Mouse (Mus musculus) kidney, embryonic 16.5 days (tissue): Measurements from ENCODE around the gene Nmur1. TPM values are rescaled to one million over a fixed set of nuclear protein-coding genes. Genes with fewer than 3 reads are reported as not detected.
A peak's percentile ranks its signal among the peaks of the same experiment; 100 is the strongest.

Source experiments
- ATAC-seq: fragments of 200-750 bp; cut with Nextera tagmentation; 2 replicates; pipeline ENCODE4 v1.8.0; 2017; ENCODE audit warnings: moderate TSS enrichment; ENCODE audit not compliant: low FRiP score, low TSS enrichment
- H3K27ac ChIP-seq: fragments of 300-500 bp; sonication (generic); 2 replicates; pipeline ENCODE4 v1.5.1; 2014; ENCODE audit warnings: low read length
- H3K27me3 ChIP-seq: fragments of 300-500 bp; sonication (generic); 2 replicates; pipeline ENCODE4 v1.6.1; 2014; ENCODE audit warnings: low read length, control low read depth, mixed read lengths; ENCODE audit not compliant: insufficient read depth
- H3K36me3 ChIP-seq: fragments of 300-500 bp; sonication (generic); 2 replicates; pipeline ENCODE4 v1.6.1; 2014; ENCODE audit warnings: low read length, control low read depth, mixed read lengths; ENCODE audit not compliant: insufficient read depth
- H3K4me1 ChIP-seq: fragments of 300-500 bp; sonication (generic); 2 replicates; pipeline ENCODE4 v1.6.1; 2014; ENCODE audit warnings: low read length, control low read depth, mixed read lengths; ENCODE audit not compliant: insufficient read depth
- H3K4me2 ChIP-seq: fragments of 300-500 bp; sonication (generic); replicated peaks from 2 replicates; pipeline ENCODE4 v1.6.1; 2014; ENCODE audit warnings: low read depth, low read length
- H3K4me3 ChIP-seq: fragments of 300-500 bp; sonication (generic); 2 replicates; pipeline ENCODE4 v1.5.1; 2014; ENCODE audit warnings: mild to moderate bottlenecking, low read length
- H3K9ac ChIP-seq: fragments of 300-500 bp; sonication (generic); replicated peaks from 2 replicates; pipeline ENCODE4 v1.6.1; 2014; ENCODE audit warnings: low read length
- H3K9me3 ChIP-seq: fragments of 300-500 bp; sonication (generic); 2 replicates; pipeline ENCODE4 v1.6.1; 2016; ENCODE audit warnings: low read length, control low read depth
- WGBS: fragments of 180-500 bp; shearing (Covaris S2); extraction: QIAGEN DNeasy Blood & Tissue Kit; methylation state at CpG from one replicate; pipeline ENCODE4 v1.1.7; 2014; 5-methylcytosine and 5-hydroxymethylcytosine counted together
- polyA plus RNA-seq: library from polyadenylated mRNA; unstranded; fragments of >200 nt; fragmentation: Nextera tagmentation; extraction: Ambion mirVana; gene quantifications from 2 replicates; pipeline ENCODE4 v1.2.1, GENCODE M21; 2015

Nmur1 gene
- polyA plus RNA-seq, 1 experiment from 2014 or later, result 0.12 TPM

DNA sequence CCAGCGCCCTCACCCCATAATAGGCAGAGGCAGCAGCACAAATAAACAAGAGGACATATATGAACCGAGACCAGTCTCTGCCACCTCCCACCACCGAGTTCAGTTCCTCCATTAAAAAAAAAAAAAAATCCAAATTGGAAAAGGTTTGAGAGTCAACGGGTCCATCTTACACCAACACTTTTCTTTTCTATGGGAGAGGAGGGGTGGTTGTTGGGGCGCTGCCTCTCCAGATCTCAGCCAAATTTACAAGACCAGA is 15.6 kb upstream of the Nmur1 start:
- no peaks in the 10 kb centered on the region for H3K36me3 ChIP-seq
- no peaks in the 10 kb centered on the region for H3K27me3 ChIP-seq
- H3K9me3 ChIP-seq, result no peaks in the 10 kb centered on the region
- H3K4me2 ChIP-seq, result peak overlapping the region; percentile 75
- H3K9ac ChIP-seq, result peak overlapping the region; percentile 94
- WGBS, result 0% methylated on average over 5 of the region's 5 CpGs
- ATAC-seq, result no peak
- peaks cover 42% of the 10 kb centered on the region for H3K4me1 ChIP-seq
- peak overlapping the region; percentile 99 for H3K27ac ChIP-seq
- peak overlapping the region; percentile 48 for H3K4me3 ChIP-seq

- WGBS, result under 1% methylated on average over 24 of the region's 29 CpGs
- Histone ChIP-seq H3K9me3 (no peaks in the 10 kb centered on the region), H3K27me3 (no peaks in the 10 kb centered on the region), H3K4me2 (peak overlapping the region; percentile 75), H3K36me3 (no peaks in the 10 kb centered on the region), H3K9ac (peak overlapping the region; percentile 94), H3K4me3 (peak overlapping the region; percentile 48), H3K4me1 (peaks cover 44% of the 10 kb centered on the region), H3K27ac (peak overlapping the region; percentile 99)
- ATAC-seq, result peak; percentile 49
Observed at GRCm38 (mm10) chr1:86440887-86441723, 15.1 kb upstream of the Nmur1 start.

- Histone ChIP-seq H3K27ac (peak overlapping the region; percentile 99), H3K4me2 (peak overlapping the region; percentile 75), H3K27me3 (no peaks in the 10 kb centered on the region), H3K9ac (peak overlapping the region; percentile 94), H3K36me3 (no peaks in the 10 kb centered on the region), H3K9me3 (no peaks in the 10 kb centered on the region), H3K4me1 (peaks cover 52% of the 10 kb centered on the region), H3K4me3 (peak overlapping the region; percentile 43)
- 5% methylated on average over 18 of the region's 18 CpGs for WGBS
- peak; percentile 80 for ATAC-seq
Observed at GRCm38 (mm10) chr1:86440171-86440886, 14.3 kb upstream of the Nmur1 start.

GRCm38 (mm10) chr1:86439487-86440170 is 13.6 kb upstream of the Nmur1 start:
- no peaks in the 10 kb centered on the region for H3K36me3 ChIP-seq
- H3K9ac ChIP-seq, result peak overlapping the region; percentile 13
- H3K4me1 ChIP-seq, result peaks cover 59% of the 10 kb centered on the region
- H3K9me3 ChIP-seq, result no peaks in the 10 kb centered on the region
- H3K27ac ChIP-seq, result no peak overlapping the region
- no peak overlapping the region for H3K4me3 ChIP-seq
- H3K27me3 ChIP-seq, result no peaks in the 10 kb centered on the region
- H3K4me2 ChIP-seq, result no peak overlapping the region
- WGBS, result 35% methylated on average over 8 of the region's 8 CpGs
- no peak for ATAC-seq

DNA sequence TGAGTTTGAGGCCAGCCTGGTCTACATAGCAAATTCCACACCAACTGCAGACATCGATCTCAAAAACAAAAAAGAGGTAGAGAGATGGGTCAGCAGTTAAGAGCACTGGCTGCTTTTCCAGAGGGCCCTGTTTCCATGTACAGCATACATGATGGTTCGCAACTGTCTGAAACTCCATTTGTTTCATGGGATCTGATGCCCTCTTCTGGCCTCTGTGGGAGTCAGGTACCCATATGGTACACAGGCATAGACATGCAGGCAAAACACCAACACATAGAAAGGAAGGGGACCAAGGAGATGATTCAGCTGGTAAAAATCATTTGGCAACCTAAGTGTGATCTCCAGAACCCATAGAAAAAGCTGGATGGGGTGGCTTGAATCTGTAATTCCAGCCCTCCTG is 12.5 kb upstream of the Nmur1 start:
- 77% methylated on average over 2 of the region's 2 CpGs for WGBS
- no peak overlapping the region for H3K4me3 ChIP-seq
- no peaks in the 10 kb centered on the region for H3K27me3 ChIP-seq
- H3K27ac ChIP-seq, result no peak overlapping the region
- H3K4me1 ChIP-seq, result peaks cover 56% of the 10 kb centered on the region
- H3K4me2 ChIP-seq, result no peak overlapping the region
- H3K9me3 ChIP-seq, result no peaks in the 10 kb centered on the region
- H3K9ac ChIP-seq, result no peak overlapping the region
- no peak for ATAC-seq
- H3K36me3 ChIP-seq, result no peaks in the 10 kb centered on the region

DNA sequence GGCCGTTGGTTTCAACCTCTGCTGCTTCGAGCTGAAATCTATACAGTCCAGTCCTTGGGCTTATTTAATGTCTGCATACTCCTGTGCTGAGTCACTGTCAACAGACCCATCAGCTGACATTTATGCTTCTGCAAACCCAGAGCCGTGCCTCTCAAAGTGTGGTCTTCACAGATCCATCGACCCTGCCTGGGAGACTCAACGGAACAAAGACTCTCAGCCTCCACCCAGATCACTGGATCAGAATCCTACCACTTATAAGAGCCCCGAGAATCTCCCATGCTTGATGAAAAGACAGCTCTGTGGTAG is 11.9 kb upstream of the Nmur1 start:
- Histone ChIP-seq H3K4me3 (no peak overlapping the region), H3K4me2 (no peak overlapping the region), H3K27me3 (no peaks in the 10 kb centered on the region), H3K4me1 (peaks cover 54% of the 10 kb centered on the region), H3K9ac (no peak overlapping the region), H3K9me3 (no peaks in the 10 kb centered on the region), H3K27ac (0 out of 2 replicates have a peak overlapping the region, but pooled peaks have one; percentile 41), H3K36me3 (no peaks in the 10 kb centered on the region)
- 52% methylated on average over 6 of the region's 6 CpGs for WGBS
- no peak for ATAC-seq

DNA sequence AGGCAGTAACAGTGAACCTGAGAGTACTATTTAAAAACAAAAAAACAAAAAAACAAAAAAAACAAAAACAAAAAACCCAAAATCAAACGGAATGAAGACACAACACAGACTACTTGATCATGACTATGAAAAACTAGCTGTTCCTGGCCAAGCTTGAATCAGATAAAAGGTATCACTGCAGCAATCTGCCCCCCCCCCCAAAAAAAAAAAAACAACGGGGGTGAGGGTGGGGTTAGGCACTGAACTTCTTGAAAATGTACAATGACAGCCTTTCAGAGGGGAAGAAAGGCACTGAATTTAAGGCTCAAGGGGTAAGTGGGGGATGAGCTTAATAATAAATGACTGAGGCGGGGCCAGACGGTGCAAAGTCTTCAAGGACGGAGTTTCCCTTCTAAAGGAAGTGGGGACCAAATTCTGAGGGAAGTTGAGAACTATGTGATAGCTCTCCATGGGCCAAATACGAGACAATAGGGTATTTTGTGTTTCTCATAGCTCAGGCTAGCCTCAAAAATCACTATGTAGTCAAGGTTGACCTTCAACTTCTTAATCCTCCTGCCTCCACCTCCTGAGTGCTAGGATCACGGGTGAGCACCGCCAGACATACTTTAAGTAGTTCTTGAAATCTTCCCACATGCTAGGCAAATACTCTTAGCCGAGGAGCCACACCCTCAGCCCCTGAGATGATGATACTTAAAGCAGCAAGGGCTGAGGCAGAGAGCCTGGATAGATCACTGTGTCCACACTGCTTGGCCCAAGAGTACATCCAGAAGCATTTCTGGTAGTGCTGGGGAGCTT is 11.4 kb upstream of the Nmur1 start:
- no peak overlapping the region for H3K4me2 ChIP-seq
- H3K27me3 ChIP-seq, result no peaks in the 10 kb centered on the region
- no peaks in the 10 kb centered on the region for H3K9me3 ChIP-seq
- H3K4me3 ChIP-seq, result no peak overlapping the region
- 0 out of 2 replicates have a peak overlapping the region, but pooled peaks have one; percentile 41 for H3K27ac ChIP-seq
- 62% methylated on average over 9 of the region's 9 CpGs for WGBS
- no peak for ATAC-seq
- no peaks in the 10 kb centered on the region for H3K36me3 ChIP-seq
- peaks cover 51% of the 10 kb centered on the region for H3K4me1 ChIP-seq
- no peak overlapping the region; the same call in 1 of the 2 replicates for H3K9ac ChIP-seq

DNA sequence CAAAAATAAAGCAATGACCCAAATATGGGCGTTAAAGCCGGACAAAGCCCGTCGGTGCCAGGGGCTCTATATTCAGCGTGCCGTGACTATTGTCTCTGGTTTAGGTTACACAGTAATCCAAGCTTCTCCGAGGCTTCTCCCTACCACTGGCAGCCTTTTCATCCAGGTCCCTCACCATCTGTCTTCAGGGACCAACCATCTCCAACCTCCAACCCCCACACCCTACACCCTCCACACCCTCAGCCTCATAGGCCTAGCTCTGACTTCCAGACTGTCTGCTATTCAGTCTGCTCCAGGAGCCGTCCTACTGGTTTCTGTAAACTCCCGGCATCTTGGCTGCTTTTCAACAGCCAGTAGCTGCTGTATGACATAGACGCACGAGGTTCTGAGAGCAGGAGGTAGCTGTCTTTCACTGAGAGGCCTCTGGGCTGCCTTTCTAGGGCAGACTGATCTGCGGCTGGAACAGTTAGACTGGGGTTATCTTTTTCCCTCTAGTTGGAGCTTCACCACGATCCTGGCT is 9.3 kb upstream of the Nmur1 start:
- peak; percentile 36 for ATAC-seq
- H3K27me3 ChIP-seq, result no peaks in the 10 kb centered on the region
- peak overlapping the region; percentile 84 for H3K4me2 ChIP-seq
- peak overlapping the region; percentile 94 for H3K9ac ChIP-seq
- peak overlapping the region; percentile 99 for H3K27ac ChIP-seq
- no peaks in the 10 kb centered on the region for H3K9me3 ChIP-seq
- WGBS, result 18% methylated on average over 13 of the region's 13 CpGs
- no peak overlapping the region for H3K4me3 ChIP-seq
- no peaks in the 10 kb centered on the region for H3K36me3 ChIP-seq
- peaks cover 48% of the 10 kb centered on the region for H3K4me1 ChIP-seq

- 3% methylated on average over 45 of the region's 46 CpGs for WGBS
- ATAC-seq, result peak; percentile 93
- Histone ChIP-seq H3K9me3 (no peaks in the 10 kb centered on the region), H3K4me3 (peak overlapping the region; percentile 55), H3K27me3 (no peaks in the 10 kb centered on the region), H3K4me1 (peaks cover 40% of the 10 kb centered on the region), H3K27ac (peak overlapping the region; percentile 99), H3K36me3 (no peaks in the 10 kb centered on the region), H3K4me2 (peak overlapping the region; percentile 84), H3K9ac (peak overlapping the region; percentile 94)
Observed at GRCm38 (mm10) chr1:86434439-86435201, 8.6 kb upstream of the Nmur1 start.
